Mouse (Mus musculus) liver, adult 2 months (tissue): ENCODE measurements around the gene Gdf7. TPM values are rescaled to one million over a fixed set of nuclear protein-coding genes. Genes with fewer than 3 reads are reported as not detected.

Experiments used
- DNase-seq: peaks from one replicate; pipeline ENCODE4 v3.0.0-alpha.2; 2011; ENCODE audit warnings: low read depth, low spot score; ENCODE audit errors: extremely low read depth
- H3K27ac ChIP-seq: fragments of 200-500 bp; replicated peaks from 2 replicates; pipeline ENCODE4 v1.5.1; 2012; ENCODE audit warnings: low read depth, mild to moderate bottlenecking, control low read depth, inconsistent platforms, low read length; ENCODE audit not compliant: insufficient read depth
- H3K27me3 ChIP-seq: fragments of 200-500 bp; 2 replicates; pipeline ENCODE4 v1.6.1; 2012; ENCODE audit warnings: mild to moderate bottlenecking, moderate library complexity, low read length, inconsistent platforms; ENCODE audit not compliant: control insufficient read depth, insufficient read depth
- H3K36me3 ChIP-seq: fragments of 200-500 bp; 2 replicates; pipeline ENCODE4 v1.6.1; 2012; ENCODE audit warnings: low read length, inconsistent platforms; ENCODE audit not compliant: control insufficient read depth, insufficient read depth
- H3K4me1 ChIP-seq: fragments of 200-500 bp; 2 replicates; pipeline ENCODE4 v1.6.1; 2011; ENCODE audit warnings: low read length; ENCODE audit not compliant: control insufficient read depth, insufficient read depth
- H3K4me3 ChIP-seq: fragments of 200-500 bp; 2 replicates; pipeline ENCODE4 v1.5.1; 2011; ENCODE audit warnings: low read depth, mild to moderate bottlenecking, control low read depth, low read length, moderate library complexity; ENCODE audit not compliant: insufficient read depth
- H3K79me2 ChIP-seq: fragments of 200-500 bp; 2 replicates; pipeline ENCODE4 v1.6.1; 2012; ENCODE audit warnings: inconsistent platforms, mild to moderate bottlenecking, low read length, moderate library complexity; ENCODE audit not compliant: control insufficient read depth, insufficient read depth
- H3K9ac ChIP-seq: fragments of 200-500 bp; 2 replicates; pipeline ENCODE4 v1.6.1; 2012; ENCODE audit warnings: low read depth, mild to moderate bottlenecking, control low read depth, inconsistent platforms, low read length
- CTCF ChIP-seq: fragments of 200-500 bp; IDR thresholded peaks from 2 replicates; pipeline ENCODE4 v1.5.1; 2011; ENCODE audit warnings: low read depth, low read length, control low read depth
- POLR2A ChIP-seq: fragments of 200-500 bp; IDR thresholded peaks from 2 replicates; pipeline ENCODE4 v1.6.1; 2011; ENCODE audit warnings: low read length, control low read depth; ENCODE audit not compliant: insufficient read depth; ENCODE audit errors: extremely low read depth
- WGBS: fragments of 180-500 bp; shearing (Covaris S2); methylation state at CpG from one replicate; pipeline ENCODE4 v1.1.7; 2018; 5-methylcytosine and 5-hydroxymethylcytosine counted together
- polyA plus RNA-seq: library from polyadenylated mRNA; depleted of rRNA; stranded (reverse); fragments of >200 nt; gene quantifications from 2 replicates; pipeline ENCODE4 v1.2.3, GENCODE M21; 2012
- total RNA-seq: library from RNA; depleted of rRNA; stranded (reverse); fragments of >200 nt; gene quantifications from 2 replicates; pipeline ENCODE4 v1.2.3, GENCODE M21; 2014

Gene Gdf7
- total and polyA plus RNA-seq, 2 experiments = not detected

- Histone ChIP-seq H3K9ac (no peak overlapping the region), H3K27ac (no peak overlapping the region), H3K4me3 (no peak overlapping the region), H3K27me3 (peaks cover 34% of the 10 kb centered on the region), H3K79me2 (no peaks in the 10 kb centered on the region), H3K36me3 (no peaks in the 10 kb centered on the region), H3K4me1 (peaks cover 3% of the 10 kb centered on the region)
- 8% methylated on average over 34 of the region's 34 CpGs for WGBS
- TF ChIP-seq POLR2A (no peak), CTCF (no peak)
- no peak for DNase-seq
These were observed 4.1 kb downstream of the Gdf7 start for GRCm38 (mm10) chr12:8297586-8298214.

DNA sequence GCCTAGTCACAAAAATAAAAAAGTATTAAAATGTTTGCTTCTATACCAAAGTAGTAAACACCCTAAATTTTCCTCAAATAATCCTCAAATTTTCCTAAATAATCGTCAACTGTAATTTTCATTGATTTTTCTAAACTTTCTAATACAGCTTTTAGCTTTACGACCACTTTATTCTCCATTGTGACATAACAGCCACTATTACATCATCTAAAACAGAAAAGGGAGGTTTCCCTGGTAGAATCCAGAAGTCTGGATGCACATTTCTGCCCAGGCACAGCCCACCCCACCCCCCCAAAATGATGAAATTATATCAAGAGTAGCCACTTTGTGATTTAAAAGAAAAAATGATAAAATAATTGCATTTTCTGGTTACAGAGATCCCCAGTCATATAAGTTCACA lies 5.6 kb downstream of the Gdf7 start:
- H3K4me1 ChIP-seq = peaks cover 3% of the 10 kb centered on the region
- H3K27ac ChIP-seq = no peak overlapping the region
- no peaks in the 10 kb centered on the region for H3K79me2 ChIP-seq
- WGBS = 63% methylated on average over 2 of the region's 2 CpGs
- H3K4me3 ChIP-seq = no peak overlapping the region
- H3K36me3 ChIP-seq = no peaks in the 10 kb centered on the region
- TF ChIP-seq CTCF (no peak), POLR2A (no peak)
- peaks cover 22% of the 10 kb centered on the region for H3K27me3 ChIP-seq
- H3K9ac ChIP-seq = no peak overlapping the region
- DNase-seq = no peak

GRCm38 (mm10) chr12:8295307-8295913 lies 6.3 kb downstream of the Gdf7 start:
- Histone ChIP-seq H3K36me3 (no peaks in the 10 kb centered on the region), H3K27ac (no peak overlapping the region), H3K27me3 (peaks cover 17% of the 10 kb centered on the region), H3K79me2 (no peaks in the 10 kb centered on the region), H3K4me3 (no peak overlapping the region), H3K9ac (no peak overlapping the region), H3K4me1 (peaks cover 3% of the 10 kb centered on the region)
- DNase-seq = no peak
- TF ChIP-seq CTCF (no peak), POLR2A (no peak)
- 65% methylated on average over 6 of the region's 6 CpGs for WGBS

DNA sequence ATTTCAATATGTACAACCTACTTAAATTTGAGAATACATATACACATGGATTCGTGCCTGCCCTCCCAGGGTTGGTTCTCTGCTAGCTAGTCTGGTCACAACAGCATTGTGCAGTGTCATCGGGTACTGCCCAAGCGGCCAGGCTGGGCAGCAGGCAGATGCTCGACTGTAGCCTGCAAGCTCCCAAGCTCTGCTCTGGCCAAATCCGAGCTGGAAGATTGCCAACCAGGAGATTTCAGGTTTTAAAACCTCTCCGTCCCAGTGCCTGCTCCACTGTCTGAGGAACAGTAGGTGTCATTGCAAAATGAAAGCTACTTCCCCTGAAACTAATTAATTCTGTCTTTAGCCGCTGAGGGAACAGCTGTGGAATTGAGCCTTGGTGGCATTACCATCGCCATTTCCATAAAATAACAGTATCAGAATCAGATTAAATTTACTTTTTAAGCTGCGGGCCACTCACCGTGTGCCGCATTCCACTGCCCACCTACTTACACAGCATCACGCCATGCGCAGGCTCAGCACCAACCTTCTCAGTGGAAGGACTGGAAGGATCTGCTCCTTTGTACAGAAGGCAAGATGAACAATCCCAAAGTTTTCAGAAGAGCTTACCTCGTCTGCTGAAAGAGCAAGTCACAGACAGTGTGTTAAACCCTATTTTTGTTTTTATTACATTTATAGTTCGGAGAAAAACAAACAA lies 10.4 kb downstream of the Gdf7 start:
- no peaks in the 10 kb centered on the region for H3K27me3 ChIP-seq
- no peak for DNase-seq
- no peaks in the 10 kb centered on the region for H3K79me2 ChIP-seq
- H3K27ac ChIP-seq = no peak overlapping the region
- H3K36me3 ChIP-seq = no peaks in the 10 kb centered on the region
- H3K9ac ChIP-seq = no peak overlapping the region
- no peak for TF ChIP-seq CTCF
- no peak for TF ChIP-seq POLR2A
- no peaks in the 10 kb centered on the region for H3K4me1 ChIP-seq
- H3K4me3 ChIP-seq = no peak overlapping the region
- WGBS = 77% methylated on average over 15 of the region's 15 CpGs

GRCm38 (mm10) chr12:8289499-8289898 lies 12.3 kb downstream of the Gdf7 start:
- H3K27ac ChIP-seq = no peak overlapping the region
- TF ChIP-seq CTCF (no peak), POLR2A (no peak)
- no peaks in the 10 kb centered on the region for H3K27me3 ChIP-seq
- H3K79me2 ChIP-seq = no peaks in the 10 kb centered on the region
- H3K4me1 ChIP-seq = no peaks in the 10 kb centered on the region
- no peaks in the 10 kb centered on the region for H3K36me3 ChIP-seq
- H3K4me3 ChIP-seq = no peak overlapping the region
- DNase-seq = no peak
- 97% methylated on average over 8 of the region's 8 CpGs for WGBS
- no peak overlapping the region for H3K9ac ChIP-seq

DNA sequence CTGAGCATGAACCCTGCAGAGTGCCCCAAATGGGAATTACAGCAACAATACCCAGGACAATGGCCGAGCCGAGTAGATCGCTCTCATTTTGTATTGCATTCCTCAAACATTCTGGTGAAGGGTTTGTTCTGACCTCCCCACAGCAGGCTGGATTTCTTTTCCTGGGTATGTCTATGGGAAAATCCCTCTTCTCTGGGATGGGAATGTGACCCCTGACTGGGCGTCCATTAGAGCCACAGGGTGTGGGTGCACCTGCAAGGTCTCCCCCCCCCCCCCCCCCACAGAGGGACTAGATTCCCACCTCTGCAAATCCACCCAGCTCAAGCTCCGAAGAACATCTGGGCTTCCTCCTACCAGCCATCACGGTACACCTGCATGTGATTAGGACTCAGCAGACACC lies 12.7 kb downstream of the Gdf7 start:
- Histone ChIP-seq H3K9ac (no peak overlapping the region), H3K36me3 (no peaks in the 10 kb centered on the region), H3K27ac (no peak overlapping the region), H3K4me3 (no peak overlapping the region), H3K79me2 (no peaks in the 10 kb centered on the region), H3K4me1 (no peaks in the 10 kb centered on the region), H3K27me3 (no peaks in the 10 kb centered on the region)
- 94% methylated on average over 6 of the region's 6 CpGs for WGBS
- TF ChIP-seq CTCF (no peak), POLR2A (no peak)
- DNase-seq = no peak
